Mouse (Mus musculus): ENCODE measurements around the gene Pik3r4.
"Not testable (repeated sequence)": the region's sequence is repeated elsewhere in the genome, so short reads cannot be mapped to it uniquely, and the experiment has no call there.

Gene Pik3r4

GRCm38 (mm10) chr9:105642460-105643371 lies at the start of gene Pik3r4:
Gene Pik3r4, plus strand, starts transcription at chr9:105642978.
- DNase-seq (ENCODE audit: low read depth, low spot score) = peak; percentile 71

GRCm38 (mm10) chr9:105598906-105599305 lies 43.9 kb upstream of the Pik3r4 start:
- no peak for DNase-seq (ENCODE audit: low read depth, low spot score)

GRCm38 (mm10) chr9:105611980-105612771 lies 30.6 kb upstream of the Pik3r4 start:
- DNase-seq (ENCODE audit: low read depth, low spot score) = no peak

GRCm38 (mm10) chr9:105612919-105613318 lies 29.9 kb upstream of the Pik3r4 start:
- no peak for DNase-seq (ENCODE audit: low read depth, low spot score)

- no peak for DNase-seq (ENCODE audit: low read depth, low spot score)
Observed at GRCm38 (mm10) chr9:105615952-105616351, 26.8 kb upstream of the Pik3r4 start.

GRCm38 (mm10) chr9:105617274-105617673 lies 25.5 kb upstream of the Pik3r4 start:
- DNase-seq (ENCODE audit: low read depth, low spot score) = not testable (repeated sequence)

GRCm38 (mm10) chr9:105633961-105634360 lies 8.8 kb upstream of the Pik3r4 start:
- no peak for DNase-seq (ENCODE audit: low read depth, low spot score)

- DNase-seq (ENCODE audit: low read depth, low spot score) = peak; percentile 52
Observed at GRCm38 (mm10) chr9:105641377-105641776, 1.4 kb upstream of the Pik3r4 start.

- no peak for DNase-seq (ENCODE audit: low read depth, low spot score)
Observed at GRCm38 (mm10) chr9:105656189-105656588, 13.4 kb downstream of the Pik3r4 start.

- no peak for DNase-seq (ENCODE audit: low read depth, low spot score)
Observed at GRCm38 (mm10) chr9:105658216-105658615, 15.4 kb downstream of the Pik3r4 start.

- DNase-seq (ENCODE audit: low read depth, low spot score) = no peak
Observed at GRCm38 (mm10) chr9:105659877-105660276, 17.1 kb downstream of the Pik3r4 start.

- no peak for DNase-seq (ENCODE audit: low read depth, low spot score)
Observed at GRCm38 (mm10) chr9:105665269-105665668, 22.5 kb downstream of the Pik3r4 start.

GRCm38 (mm10) chr9:105670916-105671315 lies 28.1 kb downstream of the Pik3r4 start:
- no peak for DNase-seq (ENCODE audit: low read depth, low spot score)

- no peak for DNase-seq (ENCODE audit: low read depth, low spot score)
Observed at GRCm38 (mm10) chr9:105672032-105672431, 29.3 kb downstream of the Pik3r4 start.

- DNase-seq (ENCODE audit: low read depth, low spot score) = no peak
Observed at GRCm38 (mm10) chr9:105675941-105676340, 33.2 kb downstream of the Pik3r4 start.

GRCm38 (mm10) chr9:105681386-105681785 lies 38.6 kb downstream of the Pik3r4 start:
- no peak for DNase-seq (ENCODE audit: low read depth, low spot score)

GRCm38 (mm10) chr9:105684549-105685165 lies 41.9 kb downstream of the Pik3r4 start:
- DNase-seq (ENCODE audit: low read depth, low spot score) = no peak

GRCm38 (mm10) chr9:105689485-105689884 lies 46.7 kb downstream of the Pik3r4 start:
- DNase-seq (ENCODE audit: low read depth, low spot score) = no peak

GRCm38 (mm10) chr9:105692472-105692871 lies 49.7 kb downstream of the Pik3r4 start:
- DNase-seq (ENCODE audit: low read depth, low spot score) = no peak

- no peak for DNase-seq (ENCODE audit: low read depth, low spot score)
Observed at GRCm38 (mm10) chr9:105693056-105693455, 50.3 kb downstream of the Pik3r4 start.

GRCm38 (mm10) chr9:105693854-105694253 lies 51.1 kb downstream of the Pik3r4 start:
- DNase-seq (ENCODE audit: low read depth, low spot score) = peak; percentile 78

Data from WW6 (cell line).